Mouse (Mus musculus): ENCODE measurements at regions not wholly inside any gene's neighbourhood (a gene's known extent, or its start where the extent isn't known, plus 50 kb on each side); places are given as distances from the start of the nearest gene placed in this dataset.

DNA sequence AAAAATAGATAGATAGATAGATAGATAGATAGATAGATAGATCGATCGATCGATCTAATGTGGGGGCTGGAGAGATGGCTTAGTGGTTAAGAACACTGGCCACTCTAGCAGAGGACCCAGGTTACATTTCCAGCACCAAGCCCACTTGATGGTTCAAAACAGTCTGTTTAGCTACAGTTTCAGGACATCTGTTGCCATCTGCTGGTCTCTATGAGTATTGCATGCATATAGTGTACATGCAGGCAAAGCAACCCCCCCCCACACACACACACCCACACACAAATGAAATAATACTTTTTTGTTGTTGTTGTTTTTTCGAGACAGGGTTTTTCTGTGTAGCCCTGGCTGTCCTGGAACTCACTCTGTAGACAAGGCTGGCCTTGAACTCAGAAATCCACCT, 89.8 kb upstream of the Med14 start:
- no peak for TF ChIP-seq GATA1 (IDR thresholded peaks at IDR 0.05; ENCODE audit: low read length)
- no peak for TF ChIP-seq TAL1 (IDR thresholded peaks at IDR 0.05; ENCODE audit: low read length)

Data from erythroblast, embryonic 14.5 days (primary cell).